Mouse (Mus musculus): ENCODE measurements at regions not wholly inside any gene's neighbourhood (a gene's known extent, or its start where the extent isn't known, plus 50 kb on each side); places are given as distances from the start of the nearest gene placed in this dataset.
A peak's percentile ranks its signal among the peaks of the same experiment; 100 is the strongest.

- Histone ChIP-seq H3K4me3 (no peak overlapping the region), H3K36me3 (no peaks in the 10 kb centered on the region), H3K4me1 (replicated peaks) (no peaks in the 10 kb centered on the region; the same call in 1 of the 2 replicates), H3K27ac (no peak overlapping the region), H3K27me3 (ENCODE audit: insufficient read depth, poor library complexity, severe bottlenecking) (peaks cover 11% of the 10 kb centered on the region), H3K9me3 (no peaks in the 10 kb centered on the region)
- DNase-seq (ENCODE audit: low spot score), result peak; percentile 12
- WGBS, result 73% methylated on average over 5 of the region's 5 CpGs
Measured at GRCm38 (mm10) chr5:133838286-133838685, 261.2 kb upstream of the Castor2 start.

GRCm38 (mm10) chr5:133833217-133833616 is 266.3 kb upstream of the Castor2 start:
- Histone ChIP-seq H3K27me3 (ENCODE audit: insufficient read depth, poor library complexity, severe bottlenecking) (no peaks in the 10 kb centered on the region), H3K4me3 (no peak overlapping the region), H3K4me1 (replicated peaks) (no peaks in the 10 kb centered on the region; the same call in 1 of the 2 replicates), H3K27ac (no peak overlapping the region), H3K9me3 (no peaks in the 10 kb centered on the region), H3K36me3 (no peaks in the 10 kb centered on the region)
- 95% methylated on average over 7 of the region's 7 CpGs for WGBS
- DNase-seq (ENCODE audit: low spot score), result no peak

- H3K27me3 ChIP-seq (ENCODE audit: insufficient read depth, poor library complexity, severe bottlenecking), result no peaks in the 10 kb centered on the region
- H3K27ac ChIP-seq, result no peak overlapping the region
- WGBS, result 93% methylated on average over 13 of the region's 13 CpGs
- no peak overlapping the region for H3K4me3 ChIP-seq
- H3K9me3 ChIP-seq, result no peaks in the 10 kb centered on the region
- DNase-seq (ENCODE audit: low spot score), result no peak
- H3K4me1 ChIP-seq (replicated peaks), result peaks cover 6% of the 10 kb centered on the region
- H3K36me3 ChIP-seq, result no peaks in the 10 kb centered on the region
Measured at GRCm38 (mm10) chr5:133828226-133828625, 271.3 kb upstream of the Castor2 start.

DNA sequence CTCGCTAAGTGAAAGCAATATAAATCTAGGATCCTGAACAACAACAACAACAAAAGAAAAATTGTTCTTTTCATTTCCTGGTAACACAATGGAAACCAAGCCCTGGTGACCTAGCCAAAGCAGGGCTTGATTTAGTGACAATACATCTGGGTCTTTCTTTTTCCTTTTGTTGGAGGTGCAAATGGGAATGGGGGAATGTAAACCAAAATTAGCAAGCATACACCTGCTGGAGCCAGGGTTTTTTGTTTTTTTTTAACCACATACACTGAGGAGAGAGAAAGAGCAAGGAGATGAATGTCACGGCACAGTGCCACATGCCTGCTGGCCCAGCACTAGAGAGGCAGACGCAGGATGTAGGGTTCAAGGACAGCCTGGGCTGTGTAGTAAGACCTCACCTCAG is 275.6 kb upstream of the Castor2 start:
- H3K27me3 ChIP-seq (ENCODE audit: insufficient read depth, poor library complexity, severe bottlenecking), result no peaks in the 10 kb centered on the region
- no peaks in the 10 kb centered on the region for H3K36me3 ChIP-seq
- no peak overlapping the region for H3K27ac ChIP-seq
- H3K9me3 ChIP-seq, result no peaks in the 10 kb centered on the region
- WGBS, result 66% methylated on average over 3 of the region's 3 CpGs
- no peak for DNase-seq (ENCODE audit: low spot score)
- H3K4me3 ChIP-seq, result no peak overlapping the region
- H3K4me1 ChIP-seq (replicated peaks), result peaks cover 24% of the 10 kb centered on the region

GRCm38 (mm10) chr5:133821273-133821672 is 278.2 kb upstream of the Castor2 start:
- 44% methylated on average over 3 of the region's 3 CpGs for WGBS
- H3K4me3 ChIP-seq, result no peak overlapping the region
- H3K4me1 ChIP-seq (replicated peaks), result peaks cover 24% of the 10 kb centered on the region
- no peak overlapping the region for H3K27ac ChIP-seq
- DNase-seq (ENCODE audit: low spot score), result peak; percentile 37
- no peaks in the 10 kb centered on the region for H3K27me3 ChIP-seq (ENCODE audit: insufficient read depth, poor library complexity, severe bottlenecking)
- H3K9me3 ChIP-seq, result no peaks in the 10 kb centered on the region
- no peaks in the 10 kb centered on the region for H3K36me3 ChIP-seq

DNA sequence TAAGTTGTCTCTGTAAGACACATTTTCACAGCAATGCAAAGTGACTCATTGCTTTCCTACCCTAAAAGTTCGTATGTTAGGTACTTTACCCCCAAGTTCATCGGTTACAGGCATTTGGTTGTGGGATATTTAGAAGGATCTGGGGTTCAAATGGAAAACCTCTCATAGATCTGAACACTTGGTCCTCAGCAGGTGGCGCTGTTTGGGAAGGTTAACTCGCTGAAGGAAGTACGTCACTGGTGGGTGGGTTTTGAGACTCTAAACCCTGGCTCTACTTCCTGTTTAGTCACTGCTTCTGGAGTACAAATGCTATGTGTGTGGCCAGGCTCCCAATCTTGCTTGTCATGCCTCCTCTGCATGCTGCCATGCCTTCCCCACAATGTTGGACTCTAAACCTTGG is 284.0 kb upstream of the Castor2 start:
- no peaks in the 10 kb centered on the region for H3K9me3 ChIP-seq
- H3K27ac ChIP-seq, result no peak overlapping the region
- no peak for DNase-seq (ENCODE audit: low spot score)
- no peak overlapping the region for H3K4me3 ChIP-seq
- 80% methylated on average over 5 of the region's 5 CpGs for WGBS
- H3K36me3 ChIP-seq, result no peaks in the 10 kb centered on the region
- 0 out of 2 replicates have a peak, but pooled peaks cover 6% of the 10 kb centered on the region for H3K4me1 ChIP-seq (replicated peaks)
- H3K27me3 ChIP-seq (ENCODE audit: insufficient read depth, poor library complexity, severe bottlenecking), result no peaks in the 10 kb centered on the region

DNA sequence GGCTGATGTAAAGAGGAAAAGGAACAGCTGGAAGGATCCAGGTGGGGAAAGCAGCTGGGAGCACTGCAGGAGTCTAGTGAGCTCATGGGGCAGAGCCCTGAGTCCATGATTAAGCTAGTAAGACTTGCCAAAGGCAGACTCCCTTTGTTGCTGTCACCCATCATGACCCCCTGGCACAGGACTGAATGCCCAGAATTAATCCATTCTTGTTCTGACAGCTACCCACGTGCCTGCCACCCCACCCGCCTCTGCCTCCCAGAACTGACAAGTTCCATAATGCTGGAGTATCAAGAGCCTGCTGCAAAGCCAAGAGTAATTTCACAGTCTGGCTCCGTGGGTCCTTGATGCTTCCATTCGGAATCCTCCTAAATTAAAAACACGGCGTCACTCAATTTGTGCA is 285.1 kb upstream of the Castor2 start:
- Histone ChIP-seq H3K4me3 (no peak overlapping the region), H3K4me1 (replicated peaks) (0 out of 2 replicates have a peak, but pooled peaks cover 6% of the 10 kb centered on the region), H3K27me3 (ENCODE audit: insufficient read depth, poor library complexity, severe bottlenecking) (no peaks in the 10 kb centered on the region), H3K36me3 (no peaks in the 10 kb centered on the region), H3K9me3 (no peaks in the 10 kb centered on the region), H3K27ac (no peak overlapping the region)
- no peak for DNase-seq (ENCODE audit: low spot score)
- WGBS, result 61% methylated on average over 6 of the region's 6 CpGs

GRCm38 (mm10) chr5:133812216-133812615 is 287.3 kb upstream of the Castor2 start:
- Histone ChIP-seq H3K4me3 (no peak overlapping the region), H3K36me3 (no peaks in the 10 kb centered on the region), H3K4me1 (replicated peaks) (0 out of 2 replicates have a peak, but pooled peaks cover 6% of the 10 kb centered on the region), H3K27me3 (ENCODE audit: insufficient read depth, poor library complexity, severe bottlenecking) (no peaks in the 10 kb centered on the region), H3K9me3 (no peaks in the 10 kb centered on the region), H3K27ac (no peak overlapping the region)
- WGBS, result 76% methylated on average over 6 of the region's 6 CpGs
- no peak for DNase-seq (ENCODE audit: low spot score)

DNA sequence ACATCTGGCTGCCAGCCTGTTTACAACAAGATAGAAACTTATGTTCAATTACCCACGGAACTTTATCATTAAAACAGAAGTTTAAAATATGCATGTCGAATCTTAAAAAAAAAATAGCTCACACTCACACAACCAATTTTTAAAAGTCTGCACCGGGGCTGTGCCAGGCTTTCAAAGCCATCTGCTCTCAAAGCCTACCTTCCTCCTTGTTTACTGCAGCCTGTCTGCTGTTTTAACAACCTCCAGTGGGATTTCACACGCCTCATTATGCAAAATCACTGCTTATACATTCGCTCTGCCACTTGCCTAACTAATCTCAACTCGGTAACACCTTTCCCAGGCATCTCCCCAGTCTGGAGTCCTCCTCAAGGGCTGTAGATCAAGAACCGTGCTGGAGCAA is 292.6 kb upstream of the Castor2 start:
- Histone ChIP-seq H3K27me3 (ENCODE audit: insufficient read depth, poor library complexity, severe bottlenecking) (no peaks in the 10 kb centered on the region), H3K27ac (no peak overlapping the region), H3K9me3 (no peaks in the 10 kb centered on the region), H3K4me3 (no peak overlapping the region), H3K36me3 (no peaks in the 10 kb centered on the region), H3K4me1 (replicated peaks) (0 out of 2 replicates have a peak, but pooled peaks cover 4% of the 10 kb centered on the region)
- WGBS, result 60% methylated on average over 7 of the region's 7 CpGs
- DNase-seq (ENCODE audit: low spot score), result no peak

GRCm38 (mm10) chr5:133802001-133802400 is 297.5 kb upstream of the Castor2 start:
- H3K9me3 ChIP-seq, result no peaks in the 10 kb centered on the region
- no peak overlapping the region for H3K4me3 ChIP-seq
- DNase-seq (ENCODE audit: low spot score), result no peak
- H3K27ac ChIP-seq, result no peak overlapping the region
- H3K4me1 ChIP-seq (replicated peaks), result 0 out of 2 replicates have a peak, but pooled peaks cover 2% of the 10 kb centered on the region
- no peaks in the 10 kb centered on the region for H3K36me3 ChIP-seq
- 80% methylated on average over 3 of the region's 3 CpGs for WGBS
- H3K27me3 ChIP-seq (ENCODE audit: insufficient read depth, poor library complexity, severe bottlenecking), result no peaks in the 10 kb centered on the region

- H3K9me3 ChIP-seq, result no peaks in the 10 kb centered on the region
- no peaks in the 10 kb centered on the region for H3K27me3 ChIP-seq (ENCODE audit: insufficient read depth, poor library complexity, severe bottlenecking)
- no peak overlapping the region for H3K4me3 ChIP-seq
- no peaks in the 10 kb centered on the region for H3K36me3 ChIP-seq
- no peak overlapping the region for H3K27ac ChIP-seq
- DNase-seq (ENCODE audit: low spot score), result peak; percentile 10
- 42% methylated on average over 3 of the region's 3 CpGs for WGBS
- no peaks in the 10 kb centered on the region for H3K4me1 ChIP-seq (replicated peaks)
Measured at GRCm38 (mm10) chr5:133795638-133796037, 303.9 kb upstream of the Castor2 start.

GRCm38 (mm10) chr5:133790726-133791125 is 308.8 kb upstream of the Castor2 start:
- Histone ChIP-seq H3K27me3 (ENCODE audit: insufficient read depth, poor library complexity, severe bottlenecking) (no peaks in the 10 kb centered on the region), H3K4me1 (replicated peaks) (no peaks in the 10 kb centered on the region), H3K9me3 (no peaks in the 10 kb centered on the region), H3K27ac (no peak overlapping the region), H3K4me3 (no peak overlapping the region), H3K36me3 (no peaks in the 10 kb centered on the region)
- 85% methylated on average over 6 of the region's 6 CpGs for WGBS
- DNase-seq (ENCODE audit: low spot score), result no peak

GRCm38 (mm10) chr5:133788006-133788405 is 311.5 kb upstream of the Castor2 start:
- Histone ChIP-seq H3K27me3 (ENCODE audit: insufficient read depth, poor library complexity, severe bottlenecking) (no peaks in the 10 kb centered on the region), H3K27ac (no peak overlapping the region), H3K9me3 (no peaks in the 10 kb centered on the region), H3K4me3 (no peak overlapping the region), H3K36me3 (no peaks in the 10 kb centered on the region), H3K4me1 (replicated peaks) (no peaks in the 10 kb centered on the region)
- 94% methylated on average over 8 of the region's 8 CpGs for WGBS
- no peak for DNase-seq (ENCODE audit: low spot score)

GRCm38 (mm10) chr5:133787491-133787890 is 312.0 kb upstream of the Castor2 start:
- 86% methylated on average over 7 of the region's 7 CpGs for WGBS
- Histone ChIP-seq H3K4me3 (no peak overlapping the region), H3K27me3 (ENCODE audit: insufficient read depth, poor library complexity, severe bottlenecking) (no peaks in the 10 kb centered on the region), H3K4me1 (replicated peaks) (no peaks in the 10 kb centered on the region), H3K9me3 (no peaks in the 10 kb centered on the region), H3K36me3 (no peaks in the 10 kb centered on the region), H3K27ac (no peak overlapping the region)
- no peak for DNase-seq (ENCODE audit: low spot score)

All from hindbrain, embryonic 10.5 days (tissue).